Mouse (Mus musculus) liver, embryonic 15.5 days (tissue): ENCODE measurements at regions not wholly inside any gene's neighbourhood (a gene's known extent, or its start where the extent isn't known, plus 50 kb on each side); places are given as distances from the start of the nearest gene placed in this dataset.

Experiments
- ATAC-seq: fragments of 200-750 bp; cut with Nextera tagmentation; 2 replicates; pipeline ENCODE4 v1.8.0; 2017; ENCODE audit warnings: moderate number of reproducible peaks, mild to moderate bottlenecking, moderate library complexity; ENCODE audit not compliant: insufficient read depth
- H3K27ac ChIP-seq: fragments of 300-500 bp; sonication (generic); replicated peaks from 2 replicates; pipeline ENCODE4 v1.5.1; 2015; ENCODE audit warnings: mild to moderate bottlenecking, inconsistent platforms
- H3K27me3 ChIP-seq: fragments of 300-500 bp; sonication (generic); 2 replicates; pipeline ENCODE4 v1.6.1; 2015; ENCODE audit warnings: mild to moderate bottlenecking, inconsistent platforms
- H3K36me3 ChIP-seq: fragments of 300-500 bp; sonication (generic); replicated peaks from 2 replicates; pipeline ENCODE4 v1.6.1; 2015; ENCODE audit warnings: moderate library complexity, mild to moderate bottlenecking, inconsistent platforms
- H3K4me1 ChIP-seq: fragments of 300-500 bp; sonication (generic); replicated peaks from 2 replicates; pipeline ENCODE4 v1.6.1; 2015; ENCODE audit warnings: inconsistent platforms
- H3K4me2 ChIP-seq: fragments of 300-500 bp; sonication (generic); 2 replicates; pipeline ENCODE4 v1.6.1; 2015; ENCODE audit warnings: moderate library complexity, mild to moderate bottlenecking, inconsistent platforms
- H3K4me3 ChIP-seq: fragments of 300-500 bp; sonication (generic); replicated peaks from 2 replicates; pipeline ENCODE4 v1.5.1; 2015; ENCODE audit warnings: mild to moderate bottlenecking, inconsistent platforms
- H3K9ac ChIP-seq: fragments of 300-500 bp; sonication (generic); 2 replicates; pipeline ENCODE4 v1.6.1; 2015; ENCODE audit warnings: moderate library complexity, mild to moderate bottlenecking, inconsistent platforms
- H3K9me3 ChIP-seq: fragments of 300-500 bp; sonication (generic); replicated peaks from 2 replicates; pipeline ENCODE4 v1.6.1; 2016; ENCODE audit warnings: inconsistent platforms
- WGBS: fragments of 180-500 bp; shearing (Covaris S2); methylation state at CpG from one replicate; pipeline ENCODE4 v1.1.7; 2015; ENCODE audit warnings: mixed read lengths; ENCODE audit not compliant: insufficient replicate concordance; 5-methylcytosine and 5-hydroxymethylcytosine counted together

DNA sequence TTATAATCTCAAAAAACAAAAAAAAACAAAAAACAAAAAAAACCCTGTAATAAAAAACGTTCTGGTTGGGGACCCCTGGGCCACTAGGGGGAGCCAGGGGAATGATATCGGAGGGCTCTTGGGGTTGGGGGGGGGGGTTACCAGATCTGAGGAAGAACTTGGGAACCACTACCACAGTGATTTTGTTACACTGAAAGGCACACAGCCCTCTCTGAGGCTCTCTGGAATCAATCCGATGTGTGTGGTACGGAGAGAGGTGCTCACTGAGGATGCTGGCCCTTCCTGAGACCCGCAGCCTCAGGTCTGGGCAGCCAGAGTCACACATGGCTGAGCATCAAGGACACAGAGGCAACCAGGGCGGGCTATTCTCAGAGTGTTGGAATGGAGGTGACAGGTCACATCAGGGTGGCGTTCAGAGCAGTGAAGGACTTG is 89.9 kb upstream of the Pabpc6 start:
- Histone ChIP-seq H3K9me3 (no peaks in the 10 kb centered on the region), H3K4me2 (no peak overlapping the region), H3K27ac (no peak overlapping the region), H3K36me3 (no peaks in the 10 kb centered on the region), H3K4me1 (no peaks in the 10 kb centered on the region; the same call in 1 of the 2 replicates), H3K27me3 (0 out of 2 replicates have a peak, but pooled peaks cover 4% of the 10 kb centered on the region), H3K9ac (no peak overlapping the region), H3K4me3 (no peak overlapping the region)
- whole genome bisulfite sequencing = 33% methylated on average over 7 of the region's 7 CpGs
- no peak for ATAC-seq

DNA sequence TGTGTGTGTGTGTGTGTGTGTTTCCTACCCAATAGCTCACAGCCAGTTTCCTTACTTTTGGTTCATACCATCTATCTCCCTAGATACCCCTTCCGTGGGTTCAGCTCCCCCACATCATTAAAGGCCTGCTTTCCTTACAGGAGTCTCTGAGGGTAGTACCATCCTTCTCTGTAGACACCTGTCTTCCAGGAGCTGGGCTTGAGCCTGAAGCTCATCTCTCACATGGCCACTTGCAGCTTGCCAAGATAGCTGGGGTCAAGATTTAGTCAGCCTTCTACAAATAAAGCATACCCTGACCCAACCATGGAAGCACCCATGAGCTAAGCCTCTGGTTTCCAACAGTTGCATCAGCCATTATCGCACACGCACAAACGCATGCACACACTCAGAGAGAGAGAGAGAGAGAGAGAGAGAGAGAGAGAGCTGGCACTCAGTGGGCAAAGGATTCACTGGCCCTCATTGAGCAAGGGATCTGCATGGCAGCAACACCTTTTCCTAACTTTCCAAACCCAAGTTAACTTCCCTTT is 88.3 kb upstream of the Pabpc6 start:
- H3K36me3 ChIP-seq = no peaks in the 10 kb centered on the region
- H3K4me1 ChIP-seq = no peaks in the 10 kb centered on the region
- ATAC-seq = no peak
- H3K27me3 ChIP-seq = no peaks in the 10 kb centered on the region
- H3K4me2 ChIP-seq = no peak overlapping the region
- no peak overlapping the region for H3K27ac ChIP-seq
- H3K9ac ChIP-seq = no peak overlapping the region
- WGBS = 73% methylated on average over 4 of the region's 4 CpGs
- no peaks in the 10 kb centered on the region for H3K9me3 ChIP-seq
- H3K4me3 ChIP-seq = no peak overlapping the region

- Histone ChIP-seq H3K36me3 (no peaks in the 10 kb centered on the region), H3K9me3 (no peaks in the 10 kb centered on the region), H3K4me3 (no peak overlapping the region), H3K9ac (no peak overlapping the region), H3K4me2 (no peak overlapping the region), H3K4me1 (no peaks in the 10 kb centered on the region), H3K27me3 (no peaks in the 10 kb centered on the region), H3K27ac (no peak overlapping the region)
- 47% methylated on average over 12 of the region's 12 CpGs for WGBS
- no peak for ATAC-seq
Measured at GRCm38 (mm10) chr17:9756675-9757074, 87.2 kb upstream of the Pabpc6 start.

- no peak overlapping the region for H3K27ac ChIP-seq
- H3K27me3 ChIP-seq = no peaks in the 10 kb centered on the region
- WGBS = 24% methylated on average over 3 of the region's 3 CpGs
- H3K4me2 ChIP-seq = no peak overlapping the region
- H3K9ac ChIP-seq = no peak overlapping the region
- no peak overlapping the region for H3K4me3 ChIP-seq
- ATAC-seq = no peak
- no peaks in the 10 kb centered on the region for H3K4me1 ChIP-seq
- no peaks in the 10 kb centered on the region for H3K36me3 ChIP-seq
- H3K9me3 ChIP-seq = no peaks in the 10 kb centered on the region
Measured at GRCm38 (mm10) chr17:9756196-9756595, 86.7 kb upstream of the Pabpc6 start.

GRCm38 (mm10) chr17:9755576-9755975 is 86.1 kb upstream of the Pabpc6 start:
- no peaks in the 10 kb centered on the region for H3K27me3 ChIP-seq
- 42% methylated on average over 4 of the region's 4 CpGs for WGBS
- no peaks in the 10 kb centered on the region for H3K36me3 ChIP-seq
- H3K9me3 ChIP-seq = no peaks in the 10 kb centered on the region
- H3K4me3 ChIP-seq = no peak overlapping the region
- ATAC-seq = no peak
- no peak overlapping the region for H3K9ac ChIP-seq
- no peak overlapping the region for H3K27ac ChIP-seq
- H3K4me1 ChIP-seq = no peaks in the 10 kb centered on the region
- no peak overlapping the region for H3K4me2 ChIP-seq

DNA sequence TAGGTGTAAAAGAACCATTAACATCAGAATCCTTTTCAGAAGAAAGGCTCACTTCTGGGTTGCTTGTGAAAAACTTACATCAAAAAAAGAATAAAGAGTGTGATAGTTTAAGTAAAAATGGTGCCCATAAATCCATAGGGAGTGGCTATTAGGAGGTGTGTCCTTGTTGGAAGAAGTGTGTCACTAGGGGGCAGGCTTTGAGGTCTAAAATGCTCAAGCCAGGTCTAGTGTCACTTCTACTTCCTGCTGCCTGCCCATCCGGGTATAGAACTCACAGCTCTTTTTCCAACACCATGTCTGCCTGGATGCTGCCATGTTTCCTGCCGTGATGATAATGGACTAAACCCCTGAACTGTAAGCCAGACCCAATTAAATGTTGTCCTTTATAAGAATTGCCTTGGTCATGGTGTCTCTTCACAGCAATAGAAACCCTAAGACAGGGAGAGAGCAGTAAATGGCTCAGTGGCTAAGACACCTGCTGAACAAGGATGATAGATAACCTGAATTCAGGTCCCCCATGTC is 85.4 kb upstream of the Pabpc6 start:
- Histone ChIP-seq H3K9me3 (no peaks in the 10 kb centered on the region), H3K27ac (no peak overlapping the region), H3K36me3 (no peaks in the 10 kb centered on the region), H3K4me3 (no peak overlapping the region), H3K4me2 (no peak overlapping the region), H3K9ac (no peak overlapping the region), H3K27me3 (no peaks in the 10 kb centered on the region), H3K4me1 (no peaks in the 10 kb centered on the region)
- ATAC-seq = no peak
- 47% methylated on average over 2 of the region's 2 CpGs for WGBS

- 44% methylated on average over 4 of the region's 4 CpGs for WGBS
- no peaks in the 10 kb centered on the region for H3K36me3 ChIP-seq
- no peaks in the 10 kb centered on the region for H3K27me3 ChIP-seq
Measured at GRCm38 (mm10) chr17:9752848-9753247, 83.3 kb upstream of the Pabpc6 start.

GRCm38 (mm10) chr17:9751348-9752170 is 82.0 kb upstream of the Pabpc6 start:
- no peak overlapping the region for H3K4me2 ChIP-seq
- H3K27me3 ChIP-seq = no peaks in the 10 kb centered on the region
- WGBS = 51% methylated on average over 13 of the region's 13 CpGs
- H3K4me1 ChIP-seq = no peaks in the 10 kb centered on the region
- no peak overlapping the region for H3K4me3 ChIP-seq
- H3K27ac ChIP-seq = no peak overlapping the region
- ATAC-seq = no peak
- H3K36me3 ChIP-seq = no peaks in the 10 kb centered on the region
- H3K9ac ChIP-seq = no peak overlapping the region
- no peaks in the 10 kb centered on the region for H3K9me3 ChIP-seq

More at GRCm38 (mm10) chr17:9752848-9753247, 83.3 kb upstream of the Pabpc6 start:
- H3K27ac ChIP-seq = no peak overlapping the region
- H3K9me3 ChIP-seq = no peaks in the 10 kb centered on the region
- no peak overlapping the region for H3K4me3 ChIP-seq
- ATAC-seq = no peak
- no peak overlapping the region for H3K4me2 ChIP-seq
- H3K4me1 ChIP-seq = no peaks in the 10 kb centered on the region
- no peak overlapping the region for H3K9ac ChIP-seq

DNA sequence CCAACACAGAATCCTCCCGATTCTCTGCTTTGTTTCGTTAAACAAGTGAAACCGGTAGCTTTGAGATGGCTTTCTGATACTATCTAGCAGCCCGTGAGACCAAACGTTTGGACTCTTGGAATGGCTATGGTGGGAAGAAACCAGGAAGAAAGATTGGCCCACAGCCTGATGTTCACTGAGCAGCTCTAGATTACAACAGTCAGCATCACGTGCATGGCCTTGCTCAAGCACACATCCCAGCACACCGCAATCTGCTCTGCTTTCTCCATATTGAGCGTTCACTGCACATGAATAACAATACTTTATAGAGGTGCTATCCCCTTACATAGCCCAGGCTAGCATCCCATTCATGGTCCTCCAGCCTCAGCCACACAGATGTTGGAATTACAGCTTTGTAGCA is 80.5 kb upstream of the Pabpc6 start:
- no peak for ATAC-seq
- Histone ChIP-seq H3K27ac (no peak overlapping the region), H3K9me3 (no peaks in the 10 kb centered on the region), H3K4me1 (no peaks in the 10 kb centered on the region), H3K36me3 (no peaks in the 10 kb centered on the region), H3K4me2 (no peak overlapping the region), H3K27me3 (no peaks in the 10 kb centered on the region), H3K9ac (no peak overlapping the region), H3K4me3 (no peak overlapping the region)
- 62% methylated on average over 8 of the region's 8 CpGs for WGBS

GRCm38 (mm10) chr17:9749301-9749700 is 79.8 kb upstream of the Pabpc6 start:
- Histone ChIP-seq H3K36me3 (no peaks in the 10 kb centered on the region), H3K4me3 (no peak overlapping the region), H3K4me2 (no peak overlapping the region), H3K27ac (no peak overlapping the region), H3K4me1 (no peaks in the 10 kb centered on the region), H3K9me3 (no peaks in the 10 kb centered on the region), H3K9ac (no peak overlapping the region), H3K27me3 (no peaks in the 10 kb centered on the region)
- 74% methylated on average over 3 of the region's 3 CpGs for WGBS
- ATAC-seq = no peak

DNA sequence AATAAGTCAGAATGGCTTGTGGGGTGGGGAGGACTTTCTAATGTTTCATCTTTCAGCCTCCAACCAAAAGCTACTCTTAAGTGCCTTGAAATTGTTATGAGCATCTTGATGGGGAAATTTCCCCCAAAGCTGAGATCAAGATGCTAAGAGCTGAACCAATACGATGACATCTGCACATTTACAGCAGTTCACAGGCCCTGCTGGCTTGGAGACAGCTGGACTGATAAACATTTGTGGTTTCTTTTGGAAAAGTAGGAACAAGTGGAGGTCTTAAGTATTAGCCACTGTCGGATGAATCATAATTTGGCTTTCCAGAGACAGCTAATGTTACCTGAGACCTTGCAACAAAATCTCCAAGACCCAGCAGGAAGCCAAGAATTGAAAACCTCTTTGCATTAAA is 78.4 kb upstream of the Pabpc6 start:
- Histone ChIP-seq H3K4me1 (no peaks in the 10 kb centered on the region), H3K36me3 (no peaks in the 10 kb centered on the region), H3K9me3 (no peaks in the 10 kb centered on the region), H3K27me3 (no peaks in the 10 kb centered on the region), H3K4me3 (no peak overlapping the region), H3K27ac (no peak overlapping the region), H3K9ac (no peak overlapping the region), H3K4me2 (no peak overlapping the region)
- WGBS = 59% methylated on average over 2 of the region's 2 CpGs
- no peak for ATAC-seq
